Mouse (Mus musculus): ENCODE data around the gene Myadml2. TPM values are rescaled to one million over a fixed set of nuclear protein-coding genes. Genes with fewer than 3 reads are reported as not detected.

Myadml2 gene
- polyA plus RNA-seq, 1 experiment from 2014 or later, result 0.23 TPM

GRCm38 (mm10) chr11:120627468-120628300 lies 20.3 kb downstream of the Myadml2 start:
- H3K27me3 ChIP-seq (replicated peaks), result no peaks in the 10 kb centered on the region
- peak overlapping the region; percentile 96 for H3K27ac ChIP-seq
- no peaks in the 10 kb centered on the region for H3K9me3 ChIP-seq (replicated peaks)
- H3K4me1 ChIP-seq, result peaks cover 91% of the 10 kb centered on the region
- peak overlapping the region; percentile 32 for H3K9ac ChIP-seq
- H3K4me3 ChIP-seq, result peak overlapping the region; percentile 5; the same call in 1 of the 2 replicates
- ATAC-seq, result no peak
- H3K4me2 ChIP-seq, result peak overlapping the region; percentile 76
- 35% methylated on average over 22 of the region's 22 CpGs for WGBS (ENCODE audit: insufficient replicate concordance)
- peaks cover 47% of the 10 kb centered on the region for H3K36me3 ChIP-seq

- peak overlapping the region; percentile 96 for H3K27ac ChIP-seq
- no peaks in the 10 kb centered on the region for H3K9me3 ChIP-seq (replicated peaks)
- peak overlapping the region; percentile 32 for H3K9ac ChIP-seq
- peaks cover 54% of the 10 kb centered on the region for H3K36me3 ChIP-seq
- H3K4me2 ChIP-seq, result peak overlapping the region; percentile 76
- ATAC-seq, result no peak
- H3K4me3 ChIP-seq, result 0 out of 2 replicates have a peak overlapping the region, but pooled peaks have one; percentile 4
- H3K27me3 ChIP-seq (replicated peaks), result no peaks in the 10 kb centered on the region
- 83% methylated on average over 11 of the region's 11 CpGs for WGBS (ENCODE audit: insufficient replicate concordance)
- peaks cover 87% of the 10 kb centered on the region for H3K4me1 ChIP-seq
These were observed 21.0 kb downstream of the Myadml2 start for GRCm38 (mm10) chr11:120626785-120627467.

- H3K4me1 ChIP-seq, result peaks cover 70% of the 10 kb centered on the region
- H3K27ac ChIP-seq, result peak within 1 kb of the TSS; percentile 96
- H3K9me3 ChIP-seq (replicated peaks), result no peaks in the 10 kb centered on the region
- peak within 1 kb of the TSS; percentile 97 for H3K9ac ChIP-seq
- peak within 1 kb of the TSS; percentile 99 for H3K4me3 ChIP-seq
- ATAC-seq, result no peak
- 20% methylated on average over 5 of the region's 5 CpGs for WGBS (ENCODE audit: insufficient replicate concordance)
- H3K4me2 ChIP-seq, result peak within 1 kb of the TSS; percentile 92
- H3K36me3 ChIP-seq, result peaks cover 71% of the 10 kb centered on the region
- no peaks in the 10 kb centered on the region for H3K27me3 ChIP-seq (replicated peaks)
These were observed 22.7 kb downstream of the Myadml2 start, which contains the start of gene Sirt7 for GRCm38 (mm10) chr11:120625152-120625775. Gene Sirt7, minus strand, starts transcription at chr11:120625240.

- Histone ChIP-seq H3K9me3 (replicated peaks) (no peaks in the 10 kb centered on the region), H3K36me3 (peaks cover 77% of the 10 kb centered on the region), H3K4me1 (peaks cover 65% of the 10 kb centered on the region), H3K4me2 (peak overlapping the region; percentile 92), H3K27me3 (replicated peaks) (no peaks in the 10 kb centered on the region), H3K4me3 (peak overlapping the region; percentile 99), H3K27ac (peak overlapping the region; percentile 96), H3K9ac (peak overlapping the region; percentile 97)
- under 1% methylated on average over 53 of the region's 53 CpGs for WGBS (ENCODE audit: insufficient replicate concordance)
- peak; percentile 69 for ATAC-seq
These were observed 23.3 kb downstream of the Myadml2 start for GRCm38 (mm10) chr11:120624680-120625111.

GRCm38 (mm10) chr11:120623961-120624679 lies 23.8 kb downstream of the Myadml2 start:
- WGBS (ENCODE audit: insufficient replicate concordance), result 11% methylated on average over 30 of the region's 30 CpGs
- peak overlapping the region; percentile 96 for H3K27ac ChIP-seq
- no peaks in the 10 kb centered on the region for H3K9me3 ChIP-seq (replicated peaks)
- H3K4me1 ChIP-seq, result peaks cover 60% of the 10 kb centered on the region
- H3K27me3 ChIP-seq (replicated peaks), result no peaks in the 10 kb centered on the region
- peak overlapping the region; percentile 97 for H3K9ac ChIP-seq
- ATAC-seq, result peak; percentile 79
- peaks cover 78% of the 10 kb centered on the region for H3K36me3 ChIP-seq
- H3K4me2 ChIP-seq, result peak overlapping the region; percentile 92
- peak overlapping the region; percentile 99 for H3K4me3 ChIP-seq

- H3K27me3 ChIP-seq (replicated peaks), result no peaks in the 10 kb centered on the region
- H3K4me3 ChIP-seq, result no peak overlapping the region
- peaks cover 79% of the 10 kb centered on the region for H3K36me3 ChIP-seq
- H3K9ac ChIP-seq, result 0 out of 2 replicates have a peak overlapping the region, but pooled peaks have one; percentile 12
- H3K27ac ChIP-seq, result no peak overlapping the region
- H3K9me3 ChIP-seq (replicated peaks), result no peaks in the 10 kb centered on the region
- WGBS (ENCODE audit: insufficient replicate concordance), result 87% methylated on average over 6 of the region's 6 CpGs
- H3K4me2 ChIP-seq, result no peak overlapping the region
- peaks cover 62% of the 10 kb centered on the region for H3K4me1 ChIP-seq
- ATAC-seq, result no peak
These were observed 25.2 kb downstream of the Myadml2 start for GRCm38 (mm10) chr11:120622805-120623204.

- no peak for ATAC-seq
- no peak overlapping the region for H3K4me2 ChIP-seq
- no peak overlapping the region for H3K9ac ChIP-seq
- H3K27ac ChIP-seq, result no peak overlapping the region; the same call in 1 of the 2 replicates
- H3K27me3 ChIP-seq (replicated peaks), result no peaks in the 10 kb centered on the region
- H3K36me3 ChIP-seq, result peaks cover 66% of the 10 kb centered on the region
- WGBS (ENCODE audit: insufficient replicate concordance), result 91% methylated on average over 14 of the region's 14 CpGs
- no peak overlapping the region for H3K4me3 ChIP-seq
- H3K9me3 ChIP-seq (replicated peaks), result no peaks in the 10 kb centered on the region
- peaks cover 57% of the 10 kb centered on the region for H3K4me1 ChIP-seq
These were observed 27.8 kb downstream of the Myadml2 start for GRCm38 (mm10) chr11:120620195-120620594.

- Histone ChIP-seq H3K27ac (peak overlapping the region; percentile 83), H3K9me3 (replicated peaks) (no peaks in the 10 kb centered on the region), H3K4me3 (no peak overlapping the region), H3K9ac (0 out of 2 replicates have a peak overlapping the region, but pooled peaks have one; percentile 81), H3K4me1 (peaks cover 52% of the 10 kb centered on the region), H3K4me2 (peak overlapping the region; percentile 77), H3K27me3 (replicated peaks) (no peaks in the 10 kb centered on the region), H3K36me3 (peaks cover 78% of the 10 kb centered on the region)
- 89% methylated on average over 25 of the region's 25 CpGs for WGBS (ENCODE audit: insufficient replicate concordance)
- ATAC-seq, result no peak
These were observed 29.1 kb downstream of the Myadml2 start for GRCm38 (mm10) chr11:120618619-120619535.

- Histone ChIP-seq H3K36me3 (peaks cover 79% of the 10 kb centered on the region), H3K4me1 (peaks cover 40% of the 10 kb centered on the region), H3K27me3 (replicated peaks) (no peaks in the 10 kb centered on the region), H3K4me3 (peak within 1 kb of the TSS; percentile 72), H3K9me3 (replicated peaks) (no peaks in the 10 kb centered on the region), H3K27ac (peak within 1 kb of the TSS; percentile 83), H3K9ac (peak within 1 kb of the TSS; percentile 81), H3K4me2 (peak within 1 kb of the TSS; percentile 77)
- under 1% methylated on average over 56 of the region's 56 CpGs for WGBS (ENCODE audit: insufficient replicate concordance)
- peak; percentile 93 for ATAC-seq
These were observed 30.3 kb downstream of the Myadml2 start, which contains the start of gene Pcyt2 for GRCm38 (mm10) chr11:120617519-120618112. Gene Pcyt2, minus strand, starts transcription at chr11:120617936.

- peaks cover 39% of the 10 kb centered on the region for H3K4me1 ChIP-seq
- H3K9me3 ChIP-seq (replicated peaks), result no peaks in the 10 kb centered on the region
- H3K36me3 ChIP-seq, result peaks cover 79% of the 10 kb centered on the region
- 31% methylated on average over 4 of the region's 4 CpGs for WGBS (ENCODE audit: insufficient replicate concordance)
- peak; percentile 33 for ATAC-seq
- H3K27me3 ChIP-seq (replicated peaks), result no peaks in the 10 kb centered on the region
- H3K4me3 ChIP-seq, result peak overlapping the region; percentile 72
- H3K9ac ChIP-seq, result peak overlapping the region; percentile 81
- peak overlapping the region; percentile 83 for H3K27ac ChIP-seq
- peak overlapping the region; percentile 77 for H3K4me2 ChIP-seq
These were observed 31.2 kb downstream of the Myadml2 start for GRCm38 (mm10) chr11:120616617-120617294.

All from liver, embryonic 12.5 days (tissue).